Mouse (Mus musculus): Measurements from ENCODE around the gene Pacsin3.

Gene Pacsin3

DNA sequence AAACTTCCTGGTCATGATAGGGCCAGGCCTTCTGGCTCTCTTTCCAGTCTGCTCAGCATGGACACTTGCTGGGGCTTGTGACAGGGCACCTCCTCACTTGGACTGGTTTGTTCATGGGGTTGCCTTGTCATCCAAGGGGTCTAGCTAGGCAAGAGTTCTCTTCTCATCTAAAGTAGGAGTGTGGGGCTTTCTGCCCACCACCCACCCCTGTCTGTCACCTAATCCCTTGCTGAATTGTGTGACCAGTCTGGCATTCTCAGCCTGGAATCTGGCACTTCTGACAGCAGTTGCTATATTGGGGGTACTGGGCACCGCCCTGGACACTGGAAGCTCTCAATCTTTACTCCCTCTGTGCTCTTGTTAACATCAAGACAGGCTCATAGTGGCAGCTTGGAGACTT, 3.7 kb downstream of the Pacsin3 start:
- no peak for DNase-seq (ENCODE audit: low read depth, low spot score)

DNA sequence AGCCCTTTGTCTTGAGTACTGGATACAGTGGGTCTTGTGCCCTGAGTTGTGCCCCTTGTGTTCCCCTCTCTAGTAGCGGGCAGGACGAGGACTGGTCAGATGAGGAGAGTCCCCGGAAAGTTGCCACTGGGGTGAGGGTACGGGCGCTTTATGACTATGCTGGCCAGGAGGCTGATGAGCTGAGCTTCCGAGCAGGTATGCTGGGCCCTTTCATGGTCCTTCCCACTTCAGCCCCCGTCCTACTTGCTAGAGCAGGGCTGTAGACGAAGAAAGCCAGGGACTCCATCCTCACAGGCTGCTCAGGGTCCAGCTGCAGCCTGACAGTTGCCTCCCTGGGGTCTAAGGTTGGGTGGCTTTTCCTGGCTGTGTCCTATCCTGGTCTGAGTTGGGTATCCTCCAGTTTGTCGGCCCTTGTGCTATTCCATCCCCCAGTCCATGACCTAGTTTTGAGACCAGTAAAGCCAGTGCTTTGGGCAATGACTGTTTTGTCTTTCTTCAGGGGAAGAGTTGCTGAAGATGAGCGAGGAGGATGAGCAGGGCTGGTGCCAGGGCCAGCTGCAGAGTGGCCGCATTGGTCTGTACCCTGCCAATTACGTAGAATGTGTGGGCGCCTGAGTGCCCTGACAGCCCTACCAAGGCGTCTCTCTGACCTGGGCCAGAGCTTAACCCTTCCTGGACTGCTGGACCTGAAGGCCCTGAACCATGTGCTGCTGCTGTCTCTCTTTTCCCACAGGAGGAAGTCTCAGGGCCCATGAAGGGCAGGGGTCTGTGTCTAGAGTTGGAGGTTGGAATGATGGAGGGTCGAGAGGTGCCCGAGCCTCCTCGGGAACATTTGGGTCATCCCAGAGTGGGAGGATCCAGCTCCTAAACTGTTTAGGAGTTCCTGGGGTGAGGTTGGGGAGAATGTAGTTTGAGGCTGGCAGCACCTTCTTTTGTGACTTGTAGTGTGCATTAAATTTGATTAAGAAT, 8.2 kb downstream of the Pacsin3 start:
- DNase-seq (ENCODE audit: low read depth, low spot score), result no peak

DNA sequence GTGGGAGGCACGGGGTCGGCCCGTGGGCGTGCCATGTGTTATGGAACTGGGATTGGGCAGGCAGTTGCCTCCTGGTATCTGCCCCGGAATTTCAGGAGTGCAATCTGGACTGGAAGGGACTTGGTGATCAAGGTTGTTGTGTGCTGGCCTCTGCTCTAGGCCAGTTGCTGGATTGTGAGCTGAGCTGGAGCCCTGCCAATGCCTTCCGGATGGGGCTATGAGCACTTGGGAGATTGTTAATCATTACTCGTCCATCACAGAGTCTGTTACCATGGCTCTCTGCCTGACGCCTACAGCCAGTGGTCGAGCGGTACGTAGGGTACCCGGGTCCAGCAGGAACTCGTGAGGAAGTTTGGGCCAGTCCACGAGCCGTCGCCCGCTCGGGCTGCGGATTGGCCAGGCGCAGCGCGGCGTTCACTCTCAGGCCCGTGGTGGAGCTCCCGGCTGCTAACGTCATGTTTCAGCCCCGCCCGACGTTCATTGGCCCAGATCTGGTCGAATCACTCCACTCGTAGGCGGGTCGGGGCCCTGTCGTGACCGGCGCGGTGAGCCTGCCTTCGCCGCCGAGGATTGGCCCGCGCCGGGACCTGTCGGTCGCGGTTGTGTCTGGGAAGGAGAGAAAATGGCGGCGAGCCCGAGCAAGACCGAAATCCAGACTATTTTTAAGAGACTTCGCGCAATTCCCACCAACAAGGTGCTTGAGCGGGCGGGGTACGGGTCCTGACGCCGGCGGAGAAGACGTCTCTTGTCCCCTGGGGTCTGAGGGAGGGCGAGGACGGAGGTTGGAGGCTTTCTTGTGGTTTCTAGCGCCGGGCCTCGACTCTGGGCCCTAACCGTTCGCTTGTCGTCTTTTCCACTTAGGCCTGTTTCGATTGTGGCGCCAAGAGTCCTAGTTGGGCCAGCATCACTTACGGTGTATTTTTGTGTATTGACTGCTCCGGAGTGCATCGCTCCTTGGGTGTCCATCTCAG, 9.2 kb downstream of the Pacsin3 start, which contains the start of gene Arfgap2:
Gene Arfgap2, plus strand, starts transcription at position 264 of the 971 bp plus-strand sequence.
- peak; percentile 97 for DNase-seq (ENCODE audit: low read depth, low spot score)

DNA sequence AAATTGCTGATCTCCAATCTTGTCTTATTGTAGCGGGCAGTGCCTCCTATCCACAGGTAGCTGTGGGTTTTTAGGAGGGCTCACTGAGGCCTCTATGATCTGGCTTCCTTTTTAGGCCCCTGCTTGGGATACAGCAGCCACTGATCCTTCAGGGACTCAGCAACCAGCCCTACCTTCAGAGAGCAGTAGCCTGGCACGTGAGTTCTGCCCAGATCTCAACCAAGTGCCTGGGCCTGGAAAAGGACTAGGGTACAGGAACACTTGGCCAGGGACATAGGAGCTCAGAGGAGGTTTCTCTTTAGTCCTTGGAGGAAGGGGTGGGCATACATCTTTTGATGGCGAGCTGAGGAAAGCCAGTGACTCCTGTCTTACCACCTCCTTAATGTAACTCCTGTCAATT, 12.3 kb downstream of the Pacsin3 start:
- DNase-seq (ENCODE audit: low read depth, low spot score), result no peak

DNA sequence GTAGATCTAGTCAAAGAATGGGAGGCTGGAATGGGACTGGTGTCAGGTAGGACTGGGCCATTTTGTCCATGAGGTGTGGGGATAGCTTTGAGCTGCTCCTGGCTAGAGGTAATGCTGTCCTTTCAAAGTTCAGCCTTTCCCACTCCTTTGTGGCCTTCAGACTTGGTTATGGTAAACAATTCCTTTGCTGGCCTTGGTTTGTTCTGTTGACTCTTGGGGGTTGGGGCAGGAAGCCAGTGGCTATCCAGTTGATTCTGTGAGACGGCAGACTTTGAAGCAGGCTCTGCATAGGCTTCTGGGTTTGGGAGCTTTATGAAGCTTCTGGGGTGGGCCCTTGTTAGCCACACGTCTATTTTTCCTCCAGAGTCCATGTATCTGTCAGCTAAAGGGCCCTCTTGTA, 13.0 kb downstream of the Pacsin3 start:
- no peak for DNase-seq (ENCODE audit: low read depth, low spot score)

DNA sequence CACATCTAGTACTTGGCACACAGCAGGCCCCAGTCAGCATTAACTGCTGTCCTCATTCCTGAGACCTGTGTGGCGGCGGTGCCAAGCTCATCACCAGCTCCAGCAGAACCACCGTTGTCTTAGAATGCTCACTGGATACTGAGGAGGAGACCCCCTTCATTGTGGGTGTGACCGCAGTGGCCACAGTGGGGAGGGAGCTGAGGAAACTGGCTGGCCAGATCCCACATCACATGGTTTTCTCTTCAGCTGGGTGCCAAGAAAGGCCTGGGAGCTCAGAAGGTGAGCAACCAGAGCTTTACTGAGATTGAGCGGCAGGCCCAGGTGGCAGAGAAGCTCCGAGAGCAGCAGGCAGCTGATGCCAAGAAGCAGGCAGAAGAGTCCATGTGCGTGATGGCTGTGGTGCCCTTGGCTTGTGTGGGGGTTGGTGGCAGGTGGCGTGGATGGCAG, 14.0 kb downstream of the Pacsin3 start:
- DNase-seq (ENCODE audit: low read depth, low spot score), result no peak

DNA sequence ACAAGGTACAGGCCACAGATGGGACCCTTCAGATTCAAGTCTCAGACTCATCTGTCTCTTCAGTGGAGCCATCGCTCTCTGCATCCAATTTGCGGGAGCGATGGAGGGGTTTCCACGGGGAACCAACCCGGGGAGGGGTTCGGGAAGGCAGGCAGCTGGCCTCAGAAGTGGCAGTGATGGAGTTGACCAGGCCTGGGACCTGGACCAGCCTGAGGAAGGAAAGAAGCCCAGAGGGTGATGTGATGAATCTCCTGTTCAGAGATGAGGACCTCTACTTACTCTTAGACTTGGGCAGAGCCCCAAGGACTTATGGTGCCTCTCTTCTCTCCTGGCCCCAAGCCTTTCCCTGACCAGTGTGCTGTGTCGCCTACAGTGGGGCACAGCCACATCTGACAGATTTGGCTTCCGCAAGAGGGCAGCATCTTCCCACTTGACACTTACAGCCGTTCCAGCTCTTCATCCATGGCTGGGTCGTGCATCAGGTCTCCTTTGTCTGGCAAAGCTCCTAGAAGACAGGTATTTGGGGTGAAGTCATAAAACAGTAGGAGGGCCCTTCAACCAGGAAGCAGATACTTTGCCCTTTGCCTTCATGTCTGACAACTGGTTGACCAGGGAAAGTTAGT, 23.1 kb downstream of the Pacsin3 start:
- DNase-seq (ENCODE audit: low read depth, low spot score), result no peak

DNA sequence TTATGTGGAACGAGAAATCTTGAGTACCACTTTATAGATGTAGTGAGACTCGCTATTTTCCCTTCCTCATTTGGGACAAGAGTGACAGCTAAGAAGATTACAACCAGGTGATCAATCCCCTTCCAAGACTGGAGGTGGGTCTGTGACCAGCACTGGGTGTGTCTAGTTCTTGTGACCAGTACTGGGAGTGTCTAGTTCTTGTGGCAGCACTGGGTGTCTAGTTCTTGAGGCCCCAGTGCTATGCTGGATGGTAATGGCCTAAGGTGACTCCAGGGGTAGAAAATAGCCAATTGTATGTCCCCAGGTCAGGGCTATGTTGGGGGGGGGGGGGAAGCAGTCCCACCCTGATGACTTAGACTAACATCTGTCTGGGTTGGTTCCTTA, 23.6 kb downstream of the Pacsin3 start:
- peak; percentile 27 for DNase-seq (ENCODE audit: low read depth, low spot score)

DNA sequence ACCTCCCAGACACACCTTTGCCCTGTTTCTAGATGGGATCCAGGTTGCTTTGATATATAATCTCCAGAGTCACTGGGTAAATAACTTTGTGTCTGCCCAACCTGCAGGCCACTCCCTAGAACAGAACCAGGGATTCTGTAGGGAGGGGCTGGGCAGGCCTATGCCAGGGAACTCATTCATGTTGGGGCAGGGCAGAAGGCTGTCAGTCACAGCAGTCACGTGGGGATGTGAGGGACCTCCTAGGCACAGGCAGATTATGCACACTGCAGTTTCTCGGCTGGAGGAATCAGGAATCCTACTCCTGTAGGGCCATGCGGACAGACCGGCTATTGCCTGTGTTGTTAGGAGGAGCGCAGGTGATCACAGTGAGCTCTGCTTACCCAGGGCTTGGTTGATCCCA, 25.6 kb downstream of the Pacsin3 start:
- DNase-seq (ENCODE audit: low read depth, low spot score), result no peak

DNA sequence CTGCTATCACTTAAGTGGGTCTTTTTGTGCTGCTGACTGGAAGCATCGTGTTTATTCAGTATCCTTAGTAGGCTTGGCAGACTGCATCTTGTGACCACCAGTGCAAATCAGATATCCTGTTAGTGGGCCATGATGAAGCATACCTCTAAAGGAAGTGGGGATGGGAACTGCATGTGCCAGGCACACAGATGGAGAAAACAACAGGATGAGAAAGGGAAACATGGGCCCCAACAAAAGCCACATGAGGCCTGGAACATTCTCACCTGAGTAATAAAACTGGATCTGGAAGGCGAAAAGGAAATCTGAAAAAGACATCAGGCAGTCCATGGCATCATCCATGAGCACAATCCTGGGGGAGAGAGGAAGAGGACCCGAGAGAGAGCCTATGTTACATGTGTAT, 28.2 kb downstream of the Pacsin3 start:
- DNase-seq (ENCODE audit: low read depth, low spot score), result no peak

DNA sequence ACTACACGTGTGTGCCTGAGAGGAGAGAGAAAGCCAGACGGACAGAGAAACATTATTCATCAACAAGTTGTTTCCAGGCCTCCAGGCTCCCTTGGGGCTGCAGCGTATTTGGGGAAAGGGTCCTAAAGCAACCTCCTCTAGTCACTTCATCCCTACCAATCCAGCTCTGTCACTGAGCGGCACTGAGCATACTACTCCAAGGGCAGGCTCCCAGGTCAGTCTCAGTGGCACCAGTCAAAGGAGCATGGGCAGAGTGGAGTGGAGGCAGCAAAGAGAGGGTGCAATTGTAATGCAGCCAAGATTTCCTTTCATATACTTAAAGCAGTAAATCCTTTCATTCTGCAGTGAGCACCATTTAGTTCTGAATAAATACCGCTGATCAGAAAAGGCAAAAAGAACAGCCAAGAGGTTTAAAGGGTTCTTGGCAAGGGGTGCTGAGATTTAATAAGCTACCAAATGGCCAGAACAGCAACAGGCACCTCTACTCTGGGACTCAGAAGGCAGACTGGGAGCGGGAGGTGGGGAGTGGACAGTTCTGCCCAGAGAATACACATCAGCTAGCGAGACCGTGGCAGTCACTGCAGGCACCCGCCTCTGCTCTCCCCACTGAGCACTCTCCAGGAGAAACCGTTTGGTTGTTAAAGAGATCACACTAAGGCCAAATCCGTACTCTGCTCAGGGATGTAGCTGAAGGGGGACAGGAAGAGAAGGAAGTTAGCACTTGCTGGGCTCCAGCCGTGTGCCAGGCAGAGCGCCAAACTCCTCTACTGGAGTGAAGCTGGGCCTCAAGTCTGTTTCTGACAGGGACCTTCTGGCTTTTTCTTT, 28.8 kb downstream of the Pacsin3 start:
- DNase-seq (ENCODE audit: low read depth, low spot score), result no peak

DNA sequence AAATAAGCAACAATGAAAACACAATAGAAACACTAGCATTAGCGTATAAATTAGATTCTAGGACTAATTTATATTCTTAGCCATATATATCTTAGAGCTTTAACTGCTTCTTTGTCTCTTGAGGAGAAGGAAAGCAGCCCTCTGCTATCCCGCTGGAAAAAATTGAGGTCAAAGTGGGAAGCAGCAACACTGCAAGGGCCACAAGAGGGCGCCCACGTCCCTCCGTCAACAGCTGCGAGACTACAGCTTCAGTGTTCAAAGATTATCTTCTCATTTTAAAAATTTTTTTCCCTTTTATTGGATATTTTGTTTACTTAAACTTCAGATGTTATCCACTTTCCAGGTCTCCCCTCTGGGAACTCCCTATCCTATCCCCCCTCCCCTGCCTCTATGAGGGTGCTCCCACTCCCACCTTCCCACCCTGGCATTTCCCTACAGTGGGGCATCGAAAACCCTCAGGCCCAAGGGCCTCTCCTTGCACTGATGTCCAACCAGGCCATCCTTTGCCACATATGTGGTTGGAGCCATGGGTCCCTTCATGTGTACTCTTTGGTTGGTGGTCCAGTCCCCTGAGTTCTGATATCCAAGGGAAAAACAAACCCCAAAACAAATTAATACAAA, 30.2 kb downstream of the Pacsin3 start:
- DNase-seq (ENCODE audit: low read depth, low spot score), result peak; percentile 57

DNA sequence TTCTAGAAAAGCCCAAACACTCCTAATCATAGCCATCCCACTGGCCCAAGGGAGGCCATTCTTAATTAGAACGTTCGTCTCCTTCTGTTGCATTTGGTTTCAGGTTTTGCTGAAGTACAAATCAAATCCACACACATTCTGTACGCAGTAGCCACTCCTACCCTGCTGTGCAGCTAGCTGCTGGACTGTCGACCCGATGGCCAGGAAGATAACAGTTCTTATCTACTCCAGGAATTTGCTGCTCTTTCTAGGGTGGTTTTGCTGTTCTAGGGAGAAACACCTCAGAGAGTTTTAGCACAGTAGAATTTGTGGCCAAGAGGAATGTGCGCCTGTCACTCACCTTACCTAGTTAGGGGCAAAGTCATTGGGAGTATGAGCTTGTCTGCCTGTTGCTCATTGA, 31.8 kb downstream of the Pacsin3 start:
- no peak for DNase-seq (ENCODE audit: low read depth, low spot score)

DNA sequence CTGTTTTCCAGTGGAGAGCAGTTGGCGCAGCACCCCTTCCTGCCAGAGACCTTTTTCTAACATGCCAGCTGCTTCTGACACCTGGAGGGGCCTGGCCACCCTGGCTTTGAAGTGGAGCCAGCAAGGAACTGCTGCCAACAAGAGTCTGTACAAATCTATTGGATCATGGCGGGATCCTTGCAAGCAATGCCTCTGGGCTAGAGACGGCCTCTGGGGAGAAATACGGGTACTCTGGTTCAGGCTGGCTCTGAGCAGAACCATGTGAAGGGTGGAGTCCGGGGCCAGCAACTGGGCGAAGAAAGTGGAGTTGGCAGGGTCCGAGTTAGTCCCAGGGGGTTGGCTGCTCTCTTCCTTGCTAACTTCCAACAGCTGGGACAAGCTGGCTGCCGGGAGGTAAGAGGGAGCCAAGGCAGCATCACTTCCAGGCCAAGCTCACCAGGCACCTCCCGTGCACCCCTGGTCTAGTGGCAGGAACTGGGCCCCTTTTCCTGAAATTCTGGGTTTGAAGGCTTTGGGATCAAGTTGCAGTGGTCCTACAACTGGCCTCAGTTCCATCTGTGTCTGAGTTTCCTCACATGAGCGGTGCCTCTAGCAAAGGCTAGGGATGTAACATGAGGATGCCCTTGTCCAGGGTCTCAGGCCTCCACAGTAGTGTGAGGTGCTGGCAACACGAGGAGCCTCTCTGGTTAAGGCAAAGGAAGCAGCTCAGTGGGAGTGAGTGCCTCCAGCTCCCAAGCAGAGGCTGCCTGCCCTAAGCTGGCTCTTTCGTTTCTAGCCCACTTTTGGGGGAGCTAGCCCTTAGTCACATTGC, 35.6 kb downstream of the Pacsin3 start:
- DNase-seq (ENCODE audit: low read depth, low spot score), result no peak

DNA sequence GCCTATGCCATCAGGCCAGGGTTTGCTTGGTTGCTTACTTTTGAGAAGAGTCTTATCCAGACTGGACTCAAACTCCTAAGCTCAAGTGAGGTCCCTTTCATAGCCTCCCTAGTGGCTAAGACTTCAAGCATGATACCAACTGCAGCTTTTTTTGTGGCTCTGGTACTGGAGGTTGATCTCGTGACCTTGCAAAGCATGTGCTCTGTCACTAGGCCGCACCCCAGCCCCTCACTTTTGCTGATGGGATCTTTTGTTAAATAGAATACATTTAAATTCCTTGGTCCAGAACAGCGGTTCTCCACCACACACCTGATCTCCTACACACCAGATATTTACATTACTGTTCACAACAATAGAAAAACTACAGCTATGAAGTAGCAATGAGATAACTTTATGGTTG, 38.5 kb downstream of the Pacsin3 start:
- no peak for DNase-seq (ENCODE audit: low read depth, low spot score)

DNA sequence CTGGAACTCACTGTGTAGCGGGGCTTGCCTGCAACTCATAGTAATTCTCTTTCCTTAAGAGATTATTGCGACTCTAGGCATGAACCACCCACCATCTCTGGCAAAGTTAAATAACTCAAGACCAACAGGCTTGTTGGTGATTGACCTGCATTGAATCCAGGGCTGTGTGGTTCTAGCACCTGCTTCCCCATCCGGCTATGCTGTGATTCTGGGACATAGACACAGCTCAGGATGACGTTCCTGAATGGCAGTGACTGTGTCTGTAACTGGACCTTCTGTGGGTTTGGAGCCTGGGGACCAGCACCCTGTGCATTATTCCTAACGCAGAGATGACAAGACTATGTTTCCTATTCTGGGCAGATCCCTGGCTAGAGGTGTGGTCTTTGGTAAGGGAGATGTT, 40.1 kb downstream of the Pacsin3 start:
- no peak for DNase-seq (ENCODE audit: low read depth, low spot score)

DNA sequence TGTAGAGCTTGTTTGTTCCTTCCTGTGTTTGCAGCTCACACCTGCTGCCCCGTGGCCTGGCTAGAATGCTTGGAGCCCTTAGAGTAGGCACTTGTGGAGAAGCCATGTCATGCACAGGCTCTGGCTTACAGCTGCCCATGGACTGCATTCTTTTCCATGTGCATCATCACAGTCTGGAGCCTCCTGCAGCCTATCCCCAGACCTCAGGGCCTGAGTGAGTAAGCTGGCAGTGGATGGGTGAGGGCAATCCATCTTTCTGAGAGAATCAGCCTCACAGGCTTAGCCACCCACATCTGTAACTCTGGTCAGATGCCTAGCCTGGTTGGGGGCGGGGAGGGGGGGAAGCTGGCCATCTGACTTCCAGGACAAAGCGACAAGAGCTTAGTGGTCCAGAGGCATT, 43.4 kb downstream of the Pacsin3 start:
- DNase-seq (ENCODE audit: low read depth, low spot score), result no peak

DNA sequence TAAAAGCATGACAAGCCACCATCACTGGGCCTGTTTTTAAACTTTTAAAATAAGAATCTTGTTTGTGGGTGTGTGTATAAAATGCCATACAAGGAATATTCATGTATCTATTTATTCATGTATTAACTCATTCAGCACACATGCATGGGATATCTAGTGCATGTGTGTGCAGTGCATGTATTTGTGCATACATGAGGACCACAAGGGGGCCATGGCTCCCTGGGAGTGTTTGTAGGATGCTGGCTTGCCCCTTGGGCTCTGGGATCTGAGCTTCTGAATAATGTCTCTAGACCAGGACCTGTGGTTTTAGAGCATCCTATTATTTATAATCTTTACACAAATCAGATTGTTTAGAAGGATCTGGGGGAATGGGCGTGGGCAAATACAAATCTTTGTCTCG, 45.0 kb downstream of the Pacsin3 start:
- DNase-seq (ENCODE audit: low read depth, low spot score), result no peak

DNA sequence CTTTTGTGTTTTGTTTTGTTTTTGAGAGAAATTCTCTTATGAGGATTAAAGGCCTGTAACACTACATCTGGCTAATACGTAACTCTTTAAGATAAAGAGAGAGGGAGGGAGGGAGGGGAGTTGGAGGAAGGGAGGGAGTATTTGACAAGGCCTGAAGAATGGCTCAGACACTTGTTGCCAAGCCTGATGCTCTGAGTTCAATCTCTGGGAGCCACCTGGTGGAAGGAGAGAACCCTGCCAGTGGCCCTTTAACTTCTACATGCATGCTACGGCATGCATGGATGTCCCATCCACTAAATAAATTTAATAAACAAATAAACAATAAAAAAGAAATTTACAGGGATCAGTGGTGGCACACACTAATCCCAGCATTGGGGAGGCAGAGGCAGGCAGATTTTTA, 46.1 kb downstream of the Pacsin3 start:
- no peak for DNase-seq (ENCODE audit: low read depth, low spot score)

DNA sequence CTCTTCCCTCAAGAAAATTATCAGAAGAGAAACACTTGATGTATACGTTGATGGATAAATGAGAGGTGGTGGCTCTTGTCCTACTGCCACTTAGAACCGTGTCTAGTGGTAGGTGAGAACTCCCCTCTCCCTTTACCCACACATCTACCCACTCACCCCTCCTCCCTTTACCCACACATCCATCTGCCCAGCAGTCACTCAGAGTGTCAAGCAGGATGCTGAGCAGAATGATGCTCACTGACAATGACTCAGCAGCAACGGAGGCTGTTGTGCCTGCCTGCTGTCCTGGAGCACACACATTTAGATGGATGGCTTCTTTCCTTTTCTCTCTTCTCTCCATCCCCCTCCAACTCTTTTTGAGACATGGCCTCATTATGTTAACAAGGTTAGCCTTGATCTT, 47.1 kb downstream of the Pacsin3 start:
- DNase-seq (ENCODE audit: low read depth, low spot score), result no peak
